Mouse (Mus musculus): ENCODE measurements around the gene Myom3. TPM values are rescaled to one million over a fixed set of nuclear protein-coding genes. Genes with fewer than 3 reads are reported as not detected.
A peak's percentile ranks its signal among the peaks of the same experiment; 100 is the strongest.

The Myom3 gene
- polyA plus RNA-seq, 1 experiment from 2014 or later: not detected

DNA sequence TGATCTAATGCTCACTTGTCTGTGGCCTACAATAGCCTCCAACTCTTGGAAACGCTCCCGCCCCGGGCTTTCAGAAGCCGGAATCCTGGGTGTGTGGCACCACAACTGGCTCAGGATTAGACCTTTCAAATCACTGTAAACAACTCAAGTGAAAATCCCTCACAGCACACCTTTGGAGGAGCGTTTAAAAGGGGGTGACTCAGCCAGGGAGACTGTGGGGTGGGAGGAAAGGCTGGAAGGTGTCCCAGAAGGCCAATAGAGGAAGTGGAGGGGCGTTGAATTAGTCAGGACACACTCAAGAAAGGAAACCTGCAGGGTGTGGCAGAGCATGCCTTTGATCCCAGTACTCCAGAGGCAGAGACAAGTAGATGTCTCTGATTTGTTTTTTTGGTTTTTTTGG is 84.9 kb downstream of the Myom3 start:
- H3K27ac ChIP-seq (ENCODE audit: low read depth, low read length): no peak overlapping the region
- no peaks in the 10 kb centered on the region for H3K36me3 ChIP-seq (ENCODE audit: control insufficient read depth, insufficient read depth, low read length)
- no peak overlapping the region for H3K4me2 ChIP-seq
- no peaks in the 10 kb centered on the region for H3K9me3 ChIP-seq (replicated peaks; ENCODE audit: control insufficient read depth, low read length)
- no peak for ATAC-seq (replicated peaks; ENCODE audit: insufficient number of reproducible peaks, low FRiP score, low TSS enrichment)
- H3K9ac ChIP-seq (ENCODE audit: low read depth, low read length): no peak overlapping the region
- 76% methylated on average over 6 of the region's 6 CpGs for WGBS (ENCODE audit: insufficient replicate concordance)
- no peaks in the 10 kb centered on the region for H3K27me3 ChIP-seq (ENCODE audit: control insufficient read depth, insufficient read depth, low read length)
- no peak overlapping the region for H3K4me3 ChIP-seq (ENCODE audit: low read depth, low read length)
- peaks cover 4% of the 10 kb centered on the region; the same call in 1 of the 2 replicates for H3K4me1 ChIP-seq (ENCODE audit: control insufficient read depth, insufficient read depth, low read length)

- H3K4me2 ChIP-seq: no peak overlapping the region
- H3K4me1 ChIP-seq (ENCODE audit: control insufficient read depth, insufficient read depth, low read length): peaks cover 11% of the 10 kb centered on the region
- no peak overlapping the region for H3K27ac ChIP-seq (ENCODE audit: low read depth, low read length)
- H3K9ac ChIP-seq (ENCODE audit: low read depth, low read length): 0 out of 2 replicates have a peak overlapping the region, but pooled peaks have one; percentile 16
- no peak for ATAC-seq (replicated peaks; ENCODE audit: insufficient number of reproducible peaks, low FRiP score, low TSS enrichment)
- H3K4me3 ChIP-seq (ENCODE audit: low read depth, low read length): no peak overlapping the region
- H3K27me3 ChIP-seq (ENCODE audit: control insufficient read depth, insufficient read depth, low read length): no peaks in the 10 kb centered on the region
- H3K9me3 ChIP-seq (replicated peaks; ENCODE audit: control insufficient read depth, low read length): no peaks in the 10 kb centered on the region
- H3K36me3 ChIP-seq (ENCODE audit: control insufficient read depth, insufficient read depth, low read length): no peaks in the 10 kb centered on the region
- WGBS (ENCODE audit: insufficient replicate concordance): 47% methylated on average over 5 of the region's 5 CpGs
Observed at GRCm38 (mm10) chr4:135847581-135847980, 88.1 kb downstream of the Myom3 start.

GRCm38 (mm10) chr4:135850411-135851095 is 91.0 kb downstream of the Myom3 start:
- Histone ChIP-seq H3K36me3 (ENCODE audit: control insufficient read depth, insufficient read depth, low read length) (no peaks in the 10 kb centered on the region), H3K4me2 (no peak overlapping the region; the same call in 1 of the 2 replicates), H3K27ac (ENCODE audit: low read depth, low read length) (no peak overlapping the region), H3K27me3 (ENCODE audit: control insufficient read depth, insufficient read depth, low read length) (no peaks in the 10 kb centered on the region), H3K4me1 (ENCODE audit: control insufficient read depth, insufficient read depth, low read length) (peaks cover 16% of the 10 kb centered on the region), H3K4me3 (ENCODE audit: low read depth, low read length) (no peak overlapping the region), H3K9me3 (replicated peaks; ENCODE audit: control insufficient read depth, low read length) (no peaks in the 10 kb centered on the region), H3K9ac (ENCODE audit: low read depth, low read length) (no peak overlapping the region)
- 39% methylated on average over 13 of the region's 13 CpGs for WGBS (ENCODE audit: insufficient replicate concordance)
- ATAC-seq (replicated peaks; ENCODE audit: insufficient number of reproducible peaks, low FRiP score, low TSS enrichment): no peak

DNA sequence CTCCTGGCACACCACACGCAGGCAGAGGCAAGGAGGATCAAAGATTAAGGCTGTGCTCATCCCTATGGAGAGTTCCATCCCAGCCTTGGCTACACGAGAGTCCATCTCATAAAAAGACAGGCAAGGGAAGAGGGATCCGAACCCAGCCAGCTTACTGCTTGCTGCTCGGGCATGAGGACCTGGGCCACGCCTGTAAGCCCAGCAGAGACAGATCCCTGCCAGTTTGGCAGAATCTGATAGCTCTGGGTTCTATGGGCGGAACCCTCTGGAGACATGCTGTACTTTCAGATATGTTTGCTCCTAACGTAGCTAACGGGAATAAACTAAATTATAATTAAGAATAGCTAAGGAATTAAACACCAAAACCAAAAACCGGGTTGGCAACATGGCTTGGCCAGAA is 92.4 kb downstream of the Myom3 start:
- Histone ChIP-seq H3K27ac (ENCODE audit: low read depth, low read length) (no peak overlapping the region), H3K4me1 (ENCODE audit: control insufficient read depth, insufficient read depth, low read length) (peaks cover 16% of the 10 kb centered on the region), H3K27me3 (ENCODE audit: control insufficient read depth, insufficient read depth, low read length) (no peaks in the 10 kb centered on the region), H3K9me3 (replicated peaks; ENCODE audit: control insufficient read depth, low read length) (no peaks in the 10 kb centered on the region), H3K9ac (ENCODE audit: low read depth, low read length) (no peak overlapping the region), H3K4me2 (no peak overlapping the region), H3K4me3 (ENCODE audit: low read depth, low read length) (no peak overlapping the region), H3K36me3 (ENCODE audit: control insufficient read depth, insufficient read depth, low read length) (no peaks in the 10 kb centered on the region)
- ATAC-seq (replicated peaks; ENCODE audit: insufficient number of reproducible peaks, low FRiP score, low TSS enrichment): no peak
- 81% methylated on average over 9 of the region's 9 CpGs for WGBS (ENCODE audit: insufficient replicate concordance)

- no peak for ATAC-seq (replicated peaks; ENCODE audit: insufficient number of reproducible peaks, low FRiP score, low TSS enrichment)
- H3K4me2 ChIP-seq: no peak overlapping the region
- 87% methylated on average over 14 of the region's 14 CpGs for WGBS (ENCODE audit: insufficient replicate concordance)
Observed at GRCm38 (mm10) chr4:135853987-135854546, 94.6 kb downstream of the Myom3 start.

GRCm38 (mm10) chr4:135854630-135855029 is 95.1 kb downstream of the Myom3 start:
- H3K36me3 ChIP-seq (ENCODE audit: control insufficient read depth, insufficient read depth, low read length): no peaks in the 10 kb centered on the region
- H3K4me3 ChIP-seq (ENCODE audit: low read depth, low read length): peak overlapping the region; percentile 79
- H3K9me3 ChIP-seq (replicated peaks; ENCODE audit: control insufficient read depth, low read length): no peaks in the 10 kb centered on the region
- no peak for ATAC-seq (replicated peaks; ENCODE audit: insufficient number of reproducible peaks, low FRiP score, low TSS enrichment)
- peak overlapping the region; percentile 85 for H3K4me2 ChIP-seq
- no peaks in the 10 kb centered on the region for H3K27me3 ChIP-seq (ENCODE audit: control insufficient read depth, insufficient read depth, low read length)
- 73% methylated on average over 11 of the region's 11 CpGs for WGBS (ENCODE audit: insufficient replicate concordance)
- H3K4me1 ChIP-seq (ENCODE audit: control insufficient read depth, insufficient read depth, low read length): peaks cover 30% of the 10 kb centered on the region
- H3K27ac ChIP-seq (ENCODE audit: low read depth, low read length): peak overlapping the region; percentile 99
- peak overlapping the region; percentile 94 for H3K9ac ChIP-seq (ENCODE audit: low read depth, low read length)

More at GRCm38 (mm10) chr4:135853987-135854546, 94.6 kb downstream of the Myom3 start:
- Histone ChIP-seq H3K4me3 (ENCODE audit: low read depth, low read length) (no peak overlapping the region), H3K9ac (ENCODE audit: low read depth, low read length) (no peak overlapping the region), H3K36me3 (ENCODE audit: control insufficient read depth, insufficient read depth, low read length) (no peaks in the 10 kb centered on the region), H3K9me3 (replicated peaks; ENCODE audit: control insufficient read depth, low read length) (no peaks in the 10 kb centered on the region), H3K27ac (ENCODE audit: low read depth, low read length) (no peak overlapping the region), H3K27me3 (ENCODE audit: control insufficient read depth, insufficient read depth, low read length) (no peaks in the 10 kb centered on the region), H3K4me1 (ENCODE audit: control insufficient read depth, insufficient read depth, low read length) (peaks cover 24% of the 10 kb centered on the region)

DNA sequence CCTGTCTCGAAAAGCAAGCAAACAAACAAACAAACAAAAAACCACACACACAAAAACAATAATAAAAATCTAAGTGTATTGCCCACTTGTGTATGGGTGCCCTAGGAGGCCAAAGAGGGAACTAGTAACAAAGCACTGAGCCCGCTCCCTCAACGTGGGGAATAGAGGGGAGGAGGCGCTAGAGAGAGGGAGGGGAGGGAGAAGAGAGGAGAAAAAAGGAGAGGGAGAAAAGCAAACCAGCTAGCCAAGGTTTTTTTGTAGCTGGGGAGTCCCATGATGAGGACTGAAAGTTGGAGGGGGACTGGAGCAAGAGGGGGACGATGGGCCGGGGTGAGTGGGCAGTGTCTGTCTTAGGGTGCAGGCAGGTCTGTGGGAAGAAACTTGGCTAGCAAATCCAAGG is 95.6 kb downstream of the Myom3 start:
- WGBS (ENCODE audit: insufficient replicate concordance): 5% methylated on average over 6 of the region's 6 CpGs
- peaks cover 34% of the 10 kb centered on the region for H3K4me1 ChIP-seq (ENCODE audit: control insufficient read depth, insufficient read depth, low read length)
- H3K4me3 ChIP-seq (ENCODE audit: low read depth, low read length): peak overlapping the region; percentile 79
- peak overlapping the region; percentile 94 for H3K9ac ChIP-seq (ENCODE audit: low read depth, low read length)
- H3K27me3 ChIP-seq (ENCODE audit: control insufficient read depth, insufficient read depth, low read length): no peaks in the 10 kb centered on the region
- no peaks in the 10 kb centered on the region for H3K9me3 ChIP-seq (replicated peaks; ENCODE audit: control insufficient read depth, low read length)
- H3K27ac ChIP-seq (ENCODE audit: low read depth, low read length): peak overlapping the region; percentile 99
- no peak; the same call in 1 of the 2 replicates for ATAC-seq (replicated peaks; ENCODE audit: insufficient number of reproducible peaks, low FRiP score, low TSS enrichment)
- peak overlapping the region; percentile 85 for H3K4me2 ChIP-seq
- no peaks in the 10 kb centered on the region for H3K36me3 ChIP-seq (ENCODE audit: control insufficient read depth, insufficient read depth, low read length)

DNA sequence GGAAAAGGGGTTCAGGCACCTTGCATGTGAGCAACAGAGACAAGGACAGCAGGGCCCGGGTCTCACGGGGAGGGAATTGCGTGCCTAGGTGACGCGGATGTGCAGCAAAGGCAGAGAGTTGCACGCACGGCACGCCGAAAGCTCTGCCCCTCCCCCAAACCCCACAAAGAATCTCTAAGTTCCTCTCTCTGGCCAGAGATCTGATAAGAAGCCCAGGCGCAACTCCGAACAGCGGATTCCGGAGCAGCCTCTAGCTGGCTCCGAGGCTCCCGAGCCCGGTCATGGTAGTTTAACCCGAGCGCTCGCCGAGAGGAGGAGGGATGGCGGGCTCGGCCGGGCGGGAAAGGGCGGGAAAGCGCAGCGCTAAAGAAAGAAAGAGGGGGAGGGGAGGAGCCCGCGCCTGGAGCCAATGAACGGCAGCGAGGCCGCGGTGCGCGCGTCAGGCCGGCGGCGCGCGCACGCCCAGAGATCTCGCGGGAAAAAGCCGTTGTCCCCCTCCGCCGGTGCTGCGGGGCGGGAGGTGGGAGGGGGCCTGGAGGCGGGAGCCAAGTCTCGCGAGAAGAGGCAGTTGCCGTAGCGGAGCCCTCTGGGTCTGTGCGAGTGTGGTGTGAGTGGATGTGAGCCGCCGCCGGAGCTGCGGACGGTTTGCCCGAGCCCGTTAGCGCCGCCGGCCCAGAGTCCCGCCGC is 96.2 kb downstream of the Myom3 start, which contains the start of gene Srsf10:
TSS of gene Srsf10 (plus strand) at position 212 of the 687 bp plus-strand sequence.
- H3K4me2 ChIP-seq: peak within 1 kb of the TSS; percentile 85
- no peaks in the 10 kb centered on the region for H3K27me3 ChIP-seq (ENCODE audit: control insufficient read depth, insufficient read depth, low read length)
- H3K9ac ChIP-seq (ENCODE audit: low read depth, low read length): peak within 1 kb of the TSS; percentile 94
- under 1% methylated on average over 65 of the region's 67 CpGs for WGBS (ENCODE audit: insufficient replicate concordance)
- no peaks in the 10 kb centered on the region for H3K36me3 ChIP-seq (ENCODE audit: control insufficient read depth, insufficient read depth, low read length)
- peak within 1 kb of the TSS; percentile 99 for H3K27ac ChIP-seq (ENCODE audit: low read depth, low read length)
- H3K4me3 ChIP-seq (ENCODE audit: low read depth, low read length): peak within 1 kb of the TSS; percentile 79
- ATAC-seq (replicated peaks; ENCODE audit: insufficient number of reproducible peaks, low FRiP score, low TSS enrichment): peak; percentile 91
- peaks cover 28% of the 10 kb centered on the region for H3K4me1 ChIP-seq (ENCODE audit: control insufficient read depth, insufficient read depth, low read length)
- H3K9me3 ChIP-seq (replicated peaks; ENCODE audit: control insufficient read depth, low read length): no peaks in the 10 kb centered on the region
